Mouse (Mus musculus) cerebellum, adult 2 months (tissue): ENCODE data around the gene Myo18a. TPM values are rescaled to one million over a fixed set of nuclear protein-coding genes. Genes with fewer than 3 reads are reported as not detected.

Experiments used
- DNase-seq, 2 experiments: peaks; one replicate each; pipeline ENCODE4 v3.0.0; 2021
- H3K27ac ChIP-seq: fragments of 200-500 bp; 2 replicates; pipeline ENCODE4 v1.5.1; 2012; ENCODE audit warnings: low read length, control low read depth, inconsistent platforms; ENCODE audit not compliant: insufficient read depth
- H3K27me3 ChIP-seq: fragments of 200-500 bp; 2 replicates; pipeline ENCODE4 v1.6.1; 2012; ENCODE audit warnings: inconsistent platforms, mild to moderate bottlenecking, low read length, moderate library complexity; ENCODE audit not compliant: control insufficient read depth, insufficient read depth
- H3K4me1 ChIP-seq: fragments of 200-500 bp; 2 replicates; pipeline ENCODE4 v1.6.1; 2011; ENCODE audit warnings: low read length; ENCODE audit not compliant: control insufficient read depth, insufficient read depth
- H3K4me3 ChIP-seq: fragments of 200-500 bp; replicated peaks from 2 replicates; pipeline ENCODE3; 2011; ENCODE audit warnings: mild to moderate bottlenecking, low read depth, low read length, control low read depth; ENCODE audit not compliant: insufficient read depth
- CTCF ChIP-seq: fragments of 200-500 bp; IDR thresholded peaks from 2 replicates; pipeline ENCODE4 v1.5.1; 2011; ENCODE audit warnings: low read depth, mild to moderate bottlenecking, control low read depth, low read length, moderate library complexity, borderline replicate concordance; ENCODE audit not compliant: insufficient read depth
- POLR2A ChIP-seq: fragments of 200-500 bp; IDR thresholded peaks from 2 replicates; pipeline ENCODE4 v1.6.1; 2011; ENCODE audit warnings: low read length, control low read depth, borderline replicate concordance; ENCODE audit not compliant: insufficient read depth
- WGBS: fragments of 180-500 bp; shearing (Covaris S2); methylation state at CpG from one replicate; pipeline ENCODE4 v1.1.7; 2018; 5-methylcytosine and 5-hydroxymethylcytosine counted together
- polyA plus RNA-seq: library from polyadenylated mRNA; depleted of rRNA; stranded (reverse); fragments of >200 nt; gene quantifications from 2 replicates; pipeline ENCODE4 v1.2.3, GENCODE M21; 2012

Myo18a gene
- polyA plus RNA-seq, 1 experiment = 62.1 TPM

- Histone ChIP-seq H3K4me3 (no peak overlapping the region), H3K27me3 (no peaks in the 10 kb centered on the region), H3K27ac (no peak overlapping the region), H3K4me1 (peaks cover 59% of the 10 kb centered on the region)
- 36% methylated on average over 18 of the region's 18 CpGs for WGBS
- TF ChIP-seq POLR2A (no peak), CTCF (peak; percentile 29; the same call in 1 of the 2 replicates)
- peak in 1 of 2 experiments; percentile 41 for DNase-seq
Observed at GRCm38 (mm10) chr11:77783747-77784646, 21.0 kb downstream of the Myo18a start.

- no peak for DNase-seq
- TF ChIP-seq CTCF (no peak), POLR2A (no peak)
Observed at GRCm38 (mm10) chr11:77784894-77785293, 21.8 kb downstream of the Myo18a start.

GRCm38 (mm10) chr11:77785396-77785767 is 22.3 kb downstream of the Myo18a start:
- H3K27me3 ChIP-seq = no peaks in the 10 kb centered on the region
- H3K27ac ChIP-seq = peak overlapping the region; percentile 55
- DNase-seq = no peak
- peaks cover 60% of the 10 kb centered on the region for H3K4me1 ChIP-seq
- H3K4me3 ChIP-seq = no peak overlapping the region
- TF ChIP-seq POLR2A (no peak), CTCF (no peak)
- WGBS = 20% methylated on average over 5 of the region's 5 CpGs

More at GRCm38 (mm10) chr11:77784894-77785293, 21.8 kb downstream of the Myo18a start:
- Histone ChIP-seq H3K4me3 (no peak overlapping the region), H3K27ac (peak overlapping the region; percentile 55; the same call in 1 of the 2 replicates), H3K4me1 (peaks cover 59% of the 10 kb centered on the region), H3K27me3 (no peaks in the 10 kb centered on the region)
- WGBS = 81% methylated on average over 9 of the region's 9 CpGs

GRCm38 (mm10) chr11:77785768-77786561 is 22.9 kb downstream of the Myo18a start:
- H3K27ac ChIP-seq = peak overlapping the region; percentile 55
- TF ChIP-seq POLR2A (no peak), CTCF (no peak)
- 20% methylated on average over 7 of the region's 7 CpGs for WGBS
- peak; percentile 65 to 68 for DNase-seq
- peaks cover 54% of the 10 kb centered on the region for H3K4me1 ChIP-seq
- no peaks in the 10 kb centered on the region for H3K27me3 ChIP-seq
- no peak overlapping the region for H3K4me3 ChIP-seq

- DNase-seq = no peak
- Histone ChIP-seq H3K4me1 (peaks cover 55% of the 10 kb centered on the region), H3K4me3 (no peak within 1 kb of the TSS), H3K27ac (peak within 1 kb of the TSS; percentile 42; the same call in 1 of the 2 replicates), H3K27me3 (no peaks in the 10 kb centered on the region)
- TF ChIP-seq POLR2A = no peak
- WGBS = 84% methylated on average over 5 of the region's 5 CpGs
Observed at GRCm38 (mm10) chr11:77787707-77788106, 24.7 kb downstream of the Myo18a start, which contains the start of gene Gm10277. Gene Gm10277, minus strand, starts transcription at chr11:77787747.

- Histone ChIP-seq H3K4me1 (peaks cover 38% of the 10 kb centered on the region), H3K27me3 (no peaks in the 10 kb centered on the region), H3K4me3 (no peak overlapping the region), H3K27ac (no peak overlapping the region)
- TF ChIP-seq POLR2A (no peak), CTCF (no peak)
- DNase-seq = no peak
- WGBS = 96% methylated on average over 5 of the region's 5 CpGs
Observed at GRCm38 (mm10) chr11:77789512-77789911, 26.5 kb downstream of the Myo18a start.

- Histone ChIP-seq H3K4me3 (no peak overlapping the region), H3K4me1 (peaks cover 33% of the 10 kb centered on the region), H3K27me3 (no peaks in the 10 kb centered on the region), H3K27ac (peak overlapping the region; percentile 28; the same call in 1 of the 2 replicates)
- TF ChIP-seq POLR2A = no peak
- DNase-seq = no peak
- 40% methylated on average over 9 of the region's 9 CpGs for WGBS
Observed at GRCm38 (mm10) chr11:77790286-77790685, 27.2 kb downstream of the Myo18a start.

GRCm38 (mm10) chr11:77791241-77791727 is 28.2 kb downstream of the Myo18a start:
- Histone ChIP-seq H3K27me3 (no peaks in the 10 kb centered on the region), H3K27ac (peak overlapping the region; percentile 28; the same call in 1 of the 2 replicates), H3K4me1 (peaks cover 23% of the 10 kb centered on the region), H3K4me3 (no peak overlapping the region)
- WGBS = 51% methylated on average over 8 of the region's 8 CpGs
- no peak for DNase-seq
- TF ChIP-seq POLR2A = no peak
- no peak for TF ChIP-seq CTCF
